Mouse (Mus musculus): Measurements from ENCODE around the gene Hnf1a. TPM values are rescaled to one million over a fixed set of nuclear protein-coding genes. Genes with fewer than 3 reads are reported as not detected.
"Not testable (repeated sequence)": the region's sequence is repeated elsewhere in the genome, so short reads cannot be mapped to it uniquely, and the experiment has no call there.

The Hnf1a gene
- polyA plus RNA-seq, 1 experiment from 2014 or later = 0.08 TPM

GRCm38 (mm10) chr5:114921551-114922365, 49.1 kb downstream of the Hnf1a start:
- no peak overlapping the region for H3K9ac ChIP-seq (ENCODE audit: low read length)
- no peaks in the 10 kb centered on the region for H3K9me3 ChIP-seq (ENCODE audit: control insufficient read depth, low read length)
- WGBS = 65% methylated on average over 19 of the region's 19 CpGs
- no peaks in the 10 kb centered on the region for H3K36me3 ChIP-seq (ENCODE audit: control insufficient read depth, insufficient read depth, low read length)
- no peaks in the 10 kb centered on the region for H3K27me3 ChIP-seq (ENCODE audit: control insufficient read depth, insufficient read depth, low read depth, low read length)
- H3K4me2 ChIP-seq (ENCODE audit: low read depth, low read length) = no peak overlapping the region
- no peak overlapping the region for H3K27ac ChIP-seq (ENCODE audit: low read length)
- no peak for ATAC-seq (ENCODE audit: low read depth)
- H3K4me3 ChIP-seq (ENCODE audit: low read length) = no peak overlapping the region
- H3K4me1 ChIP-seq (replicated peaks; ENCODE audit: control insufficient read depth, insufficient read depth, low read length) = 0 out of 2 replicates have a peak, but pooled peaks cover 4% of the 10 kb centered on the region

- ATAC-seq (ENCODE audit: low read depth); H3K9me3 ChIP-seq (ENCODE audit: control insufficient read depth, low read length): not testable (repeated sequence)
Measured at GRCm38 (mm10) chr5:114917357-114917756, 53.5 kb downstream of the Hnf1a start.

GRCm38 (mm10) chr5:114916777-114917176, 54.1 kb downstream of the Hnf1a start:
- Histone ChIP-seq H3K4me3 (ENCODE audit: low read length) (no peak overlapping the region), H3K27ac (ENCODE audit: low read length) (no peak overlapping the region), H3K36me3 (ENCODE audit: control insufficient read depth, insufficient read depth, low read length) (no peaks in the 10 kb centered on the region), H3K9me3 (ENCODE audit: control insufficient read depth, low read length) (no peaks in the 10 kb centered on the region), H3K4me2 (ENCODE audit: low read depth, low read length) (no peak overlapping the region), H3K4me1 (replicated peaks; ENCODE audit: control insufficient read depth, insufficient read depth, low read length) (no peaks in the 10 kb centered on the region), H3K27me3 (ENCODE audit: control insufficient read depth, insufficient read depth, low read depth, low read length) (no peaks in the 10 kb centered on the region), H3K9ac (ENCODE audit: low read length) (no peak overlapping the region)
- 60% methylated on average over 4 of the region's 4 CpGs for WGBS
- no peak for ATAC-seq (ENCODE audit: low read depth)

More at GRCm38 (mm10) chr5:114917357-114917756, 53.5 kb downstream of the Hnf1a start:
- not testable (repeated sequence) for H3K27ac ChIP-seq (ENCODE audit: low read length); H3K4me3 ChIP-seq (ENCODE audit: low read length); H3K27me3 ChIP-seq (ENCODE audit: control insufficient read depth, insufficient read depth, low read depth, low read length); H3K36me3 ChIP-seq (ENCODE audit: control insufficient read depth, insufficient read depth, low read length); H3K9ac ChIP-seq (ENCODE audit: low read length); H3K4me2 ChIP-seq (ENCODE audit: low read depth, low read length); H3K4me1 ChIP-seq (replicated peaks; ENCODE audit: control insufficient read depth, insufficient read depth, low read length)
- 87% methylated on average over 5 of the region's 5 CpGs for WGBS

- no peak for ATAC-seq (ENCODE audit: low read depth)
- 72% methylated on average over 5 of the region's 5 CpGs for WGBS
- H3K36me3 ChIP-seq (ENCODE audit: control insufficient read depth, insufficient read depth, low read length) = no peaks in the 10 kb centered on the region
Measured at GRCm38 (mm10) chr5:114915854-114916253, 55.0 kb downstream of the Hnf1a start.

GRCm38 (mm10) chr5:114914855-114915254, 56.0 kb downstream of the Hnf1a start:
- WGBS = 52% methylated on average over 8 of the region's 8 CpGs

More at GRCm38 (mm10) chr5:114915854-114916253, 55.0 kb downstream of the Hnf1a start:
- no peaks in the 10 kb centered on the region for H3K9me3 ChIP-seq (ENCODE audit: control insufficient read depth, low read length)
- no peaks in the 10 kb centered on the region for H3K27me3 ChIP-seq (ENCODE audit: control insufficient read depth, insufficient read depth, low read depth, low read length)
- H3K4me3 ChIP-seq (ENCODE audit: low read length) = no peak overlapping the region
- no peak overlapping the region for H3K27ac ChIP-seq (ENCODE audit: low read length)
- no peak overlapping the region for H3K4me2 ChIP-seq (ENCODE audit: low read depth, low read length)
- no peak overlapping the region for H3K9ac ChIP-seq (ENCODE audit: low read length)
- H3K4me1 ChIP-seq (replicated peaks; ENCODE audit: control insufficient read depth, insufficient read depth, low read length) = no peaks in the 10 kb centered on the region

GRCm38 (mm10) chr5:114913686-114914085, 57.2 kb downstream of the Hnf1a start:
- H3K4me3 ChIP-seq (ENCODE audit: low read length) = no peak overlapping the region
- ATAC-seq (ENCODE audit: low read depth) = no peak
- H3K9me3 ChIP-seq (ENCODE audit: control insufficient read depth, low read length) = no peaks in the 10 kb centered on the region
- WGBS = 59% methylated on average over 4 of the region's 4 CpGs
- no peaks in the 10 kb centered on the region for H3K27me3 ChIP-seq (ENCODE audit: control insufficient read depth, insufficient read depth, low read depth, low read length)
- no peak overlapping the region for H3K27ac ChIP-seq (ENCODE audit: low read length)
- no peak overlapping the region for H3K9ac ChIP-seq (ENCODE audit: low read length)
- no peaks in the 10 kb centered on the region for H3K36me3 ChIP-seq (ENCODE audit: control insufficient read depth, insufficient read depth, low read length)
- no peaks in the 10 kb centered on the region for H3K4me1 ChIP-seq (replicated peaks; ENCODE audit: control insufficient read depth, insufficient read depth, low read length)
- no peak overlapping the region for H3K4me2 ChIP-seq (ENCODE audit: low read depth, low read length)

More at GRCm38 (mm10) chr5:114914855-114915254, 56.0 kb downstream of the Hnf1a start:
- H3K9me3 ChIP-seq (ENCODE audit: control insufficient read depth, low read length) = no peaks in the 10 kb centered on the region
- no peak for ATAC-seq (ENCODE audit: low read depth)
- H3K27me3 ChIP-seq (ENCODE audit: control insufficient read depth, insufficient read depth, low read depth, low read length) = no peaks in the 10 kb centered on the region
- H3K4me3 ChIP-seq (ENCODE audit: low read length) = no peak overlapping the region
- H3K36me3 ChIP-seq (ENCODE audit: control insufficient read depth, insufficient read depth, low read length) = no peaks in the 10 kb centered on the region
- no peak overlapping the region for H3K4me2 ChIP-seq (ENCODE audit: low read depth, low read length)
- H3K9ac ChIP-seq (ENCODE audit: low read length) = no peak overlapping the region
- no peaks in the 10 kb centered on the region for H3K4me1 ChIP-seq (replicated peaks; ENCODE audit: control insufficient read depth, insufficient read depth, low read length)
- no peak overlapping the region for H3K27ac ChIP-seq (ENCODE audit: low read length)

- H3K4me3 ChIP-seq (ENCODE audit: low read length) = no peak overlapping the region
- no peak for ATAC-seq (ENCODE audit: low read depth)
- H3K9ac ChIP-seq (ENCODE audit: low read length) = no peak overlapping the region
- 46% methylated on average over 13 of the region's 13 CpGs for WGBS
- H3K4me1 ChIP-seq (replicated peaks; ENCODE audit: control insufficient read depth, insufficient read depth, low read length) = no peaks in the 10 kb centered on the region
- no peaks in the 10 kb centered on the region for H3K27me3 ChIP-seq (ENCODE audit: control insufficient read depth, insufficient read depth, low read depth, low read length)
- no peak overlapping the region for H3K27ac ChIP-seq (ENCODE audit: low read length)
- H3K9me3 ChIP-seq (ENCODE audit: control insufficient read depth, low read length) = no peaks in the 10 kb centered on the region
- no peaks in the 10 kb centered on the region for H3K36me3 ChIP-seq (ENCODE audit: control insufficient read depth, insufficient read depth, low read length)
- H3K4me2 ChIP-seq (ENCODE audit: low read depth, low read length) = no peak overlapping the region
Measured at GRCm38 (mm10) chr5:114908598-114909305, 62.1 kb downstream of the Hnf1a start.

GRCm38 (mm10) chr5:114902413-114902812, 68.5 kb downstream of the Hnf1a start:
- peaks cover 1% of the 10 kb centered on the region; the same call in 1 of the 2 replicates for H3K4me1 ChIP-seq (replicated peaks; ENCODE audit: control insufficient read depth, insufficient read depth, low read length)
- ATAC-seq (ENCODE audit: low read depth) = no peak
- H3K9ac ChIP-seq (ENCODE audit: low read length) = no peak overlapping the region
- no peaks in the 10 kb centered on the region for H3K9me3 ChIP-seq (ENCODE audit: control insufficient read depth, low read length)
- 24% methylated on average over 1 of the region's 1 CpGs for WGBS
- no peak overlapping the region for H3K4me2 ChIP-seq (ENCODE audit: low read depth, low read length)
- H3K36me3 ChIP-seq (ENCODE audit: control insufficient read depth, insufficient read depth, low read length) = no peaks in the 10 kb centered on the region
- H3K27me3 ChIP-seq (ENCODE audit: control insufficient read depth, insufficient read depth, low read depth, low read length) = no peaks in the 10 kb centered on the region
- no peak overlapping the region for H3K4me3 ChIP-seq (ENCODE audit: low read length)
- H3K27ac ChIP-seq (ENCODE audit: low read length) = no peak overlapping the region
